Mouse (Mus musculus) bone marrow macrophage, adult 2 months (primary cell): ENCODE measurements at regions not wholly inside any gene's neighbourhood (a gene's known extent, or its start where the extent isn't known, plus 50 kb on each side); places are given as distances from the start of the nearest gene placed in this dataset.

Experiments
- CTCF ChIP-seq: IDR thresholded peaks from 2 replicates; pipeline ENCODE4 v1.5.1; 2012; ENCODE audit warnings: low read depth, mild to moderate bottlenecking, low read length, moderate library complexity
- POLR2A ChIP-seq: IDR thresholded peaks from 2 replicates; pipeline ENCODE4 v1.6.1; 2012; ENCODE audit warnings: mild to moderate bottlenecking, low read depth, low read length, borderline replicate concordance

DNA sequence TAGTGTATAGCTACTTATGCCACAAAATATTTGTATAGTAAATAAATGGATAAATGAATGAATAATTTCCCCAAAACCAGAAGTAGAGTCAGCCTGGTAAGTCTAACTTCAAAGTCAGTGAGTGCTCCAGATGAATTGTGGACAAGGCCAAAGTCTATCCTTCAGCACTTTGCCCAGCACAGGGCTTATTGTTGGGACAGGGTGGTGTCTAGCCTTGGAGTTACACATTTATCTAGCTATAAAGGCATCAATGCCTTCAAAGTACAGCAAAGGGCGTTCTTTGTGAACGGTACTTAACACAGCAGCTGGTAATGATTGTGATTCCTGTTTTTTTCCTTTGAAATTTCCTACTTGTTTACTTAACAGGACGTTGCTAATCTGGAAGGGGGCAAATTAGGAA lies 527.4 kb upstream of the A1bg start:
- no peak for TF ChIP-seq POLR2A
- TF ChIP-seq CTCF, result no peak
